Mouse (Mus musculus) midbrain, postnatal 0 days (tissue): ENCODE data around the gene Mylk2. TPM values are rescaled to one million over a fixed set of nuclear protein-coding genes. Genes with fewer than 3 reads are reported as not detected.

ENCODE experiments used
- ATAC-seq: fragments of 200-750 bp; cut with Nextera tagmentation; 2 replicates; pipeline ENCODE4 v1.8.0; 2017; ENCODE audit warnings: moderate number of reproducible peaks, mild to moderate bottlenecking, moderate TSS enrichment, moderate library complexity; ENCODE audit not compliant: low FRiP score
- DNase-seq: peaks from one replicate; pipeline ENCODE4 v3.0.0-alpha.2; 2015; ENCODE audit warnings: low spot score
- H3K27ac ChIP-seq: fragments of 300-500 bp; sonication (generic); 2 replicates; pipeline ENCODE4 v1.5.1; 2014; ENCODE audit warnings: low read depth, mild to moderate bottlenecking, low read length, mixed read lengths
- H3K27me3 ChIP-seq: fragments of 300-500 bp; sonication (generic); 2 replicates; pipeline ENCODE4 v1.6.1; 2014; ENCODE audit warnings: low read length, control low read depth, mixed read lengths; ENCODE audit not compliant: insufficient read depth
- H3K36me3 ChIP-seq: fragments of 300-500 bp; sonication (generic); 2 replicates; pipeline ENCODE4 v1.6.1; 2014; ENCODE audit warnings: low read length, control low read depth, mixed read lengths; ENCODE audit not compliant: insufficient read depth
- H3K4me1 ChIP-seq: fragments of 300-500 bp; sonication (generic); 2 replicates; pipeline ENCODE4 v1.6.1; 2014; ENCODE audit warnings: mild to moderate bottlenecking, control low read depth, antibody characterized with exemption, low read length, mixed read lengths; ENCODE audit not compliant: insufficient read depth
- H3K4me2 ChIP-seq: fragments of 300-500 bp; sonication (generic); 2 replicates; pipeline ENCODE4 v1.6.1; 2014; ENCODE audit warnings: low read depth, mild to moderate bottlenecking, low read length, mixed read lengths; ENCODE audit not compliant: poor library complexity, severe bottlenecking
- H3K4me3 ChIP-seq: fragments of 300-500 bp; sonication (generic); 2 replicates; pipeline ENCODE4 v1.5.1; 2014; ENCODE audit warnings: low read depth, mild to moderate bottlenecking, low read length, moderate library complexity
- H3K9ac ChIP-seq: fragments of 300-500 bp; sonication (generic); replicated peaks from 2 replicates; pipeline ENCODE4 v1.6.1; 2014; ENCODE audit warnings: mild to moderate bottlenecking, low read length, moderate library complexity, mixed read lengths; ENCODE audit not compliant: poor library complexity, severe bottlenecking
- H3K9me3 ChIP-seq: fragments of 300-500 bp; sonication (generic); 2 replicates; pipeline ENCODE4 v1.6.1; 2016; ENCODE audit warnings: low read length, control low read depth
- CTCF ChIP-seq: IDR thresholded peaks from 2 replicates; pipeline ENCODE4 v1.5.1; 2016; ENCODE audit warnings: antibody characterized with exemption, mild to moderate bottlenecking
- WGBS: fragments of 180-500 bp; shearing (Covaris S2); extraction: QIAGEN DNeasy Blood & Tissue Kit; methylation state at CpG from one replicate; pipeline ENCODE4 v1.1.7; 2014; 5-methylcytosine and 5-hydroxymethylcytosine counted together
- polyA plus RNA-seq: library from polyadenylated mRNA; unstranded; fragments of >200 nt; fragmentation: Nextera tagmentation; extraction: Ambion mirVana; gene quantifications from 2 replicates; pipeline ENCODE4 v1.2.1, GENCODE M21; 2015
- total RNA-seq: library from RNA; depleted of rRNA; stranded (reverse); fragments of >200 nt; gene quantifications from 2 replicates; pipeline ENCODE4 v1.2.3, GENCODE M21; 2014

Gene Mylk2
- total and polyA plus RNA-seq, 2 experiments from 2014 or later: 0.16 TPM; not detected in 1

DNA sequence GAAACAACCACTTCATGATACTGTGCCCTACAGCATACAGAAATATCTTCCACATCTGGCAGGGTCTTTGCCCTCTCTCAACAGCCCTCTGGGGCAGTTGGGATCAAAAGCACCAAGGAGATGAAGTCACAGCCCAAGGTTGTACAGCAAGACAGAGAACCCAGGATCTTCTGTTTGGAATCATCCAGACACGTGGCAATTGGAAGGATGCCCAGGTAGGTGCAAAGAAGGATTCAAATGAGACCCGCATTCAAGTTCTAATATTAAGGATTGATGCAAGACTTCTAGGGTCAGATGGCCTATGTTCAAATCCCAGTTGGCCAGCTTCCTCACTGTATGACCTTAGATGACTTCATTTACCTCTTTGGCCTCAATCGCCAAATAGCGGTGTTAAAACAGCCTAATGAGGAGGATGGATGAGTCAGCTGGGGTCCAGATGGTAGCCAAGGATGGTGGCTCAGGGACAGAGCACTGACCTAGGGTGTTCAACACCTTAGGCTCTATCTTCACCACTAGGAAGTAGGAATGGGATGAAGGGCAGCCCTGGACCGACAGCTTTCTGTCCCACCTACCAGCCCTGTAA, 37.4 kb downstream of the Mylk2 start:
- DNase-seq (no peak), ATAC-seq (no peak)
- Histone ChIP-seq H3K4me3 (no peak overlapping the region), H3K4me1 (peaks cover 6% of the 10 kb centered on the region; the same call in 1 of the 2 replicates), H3K27me3 (peaks cover 18% of the 10 kb centered on the region), H3K9me3 (no peaks in the 10 kb centered on the region), H3K27ac (no peak overlapping the region), H3K36me3 (no peaks in the 10 kb centered on the region), H3K9ac (no peak overlapping the region), H3K4me2 (no peak overlapping the region)
- TF ChIP-seq CTCF: no peak
- WGBS: 88% methylated on average over 5 of the region's 5 CpGs

DNA sequence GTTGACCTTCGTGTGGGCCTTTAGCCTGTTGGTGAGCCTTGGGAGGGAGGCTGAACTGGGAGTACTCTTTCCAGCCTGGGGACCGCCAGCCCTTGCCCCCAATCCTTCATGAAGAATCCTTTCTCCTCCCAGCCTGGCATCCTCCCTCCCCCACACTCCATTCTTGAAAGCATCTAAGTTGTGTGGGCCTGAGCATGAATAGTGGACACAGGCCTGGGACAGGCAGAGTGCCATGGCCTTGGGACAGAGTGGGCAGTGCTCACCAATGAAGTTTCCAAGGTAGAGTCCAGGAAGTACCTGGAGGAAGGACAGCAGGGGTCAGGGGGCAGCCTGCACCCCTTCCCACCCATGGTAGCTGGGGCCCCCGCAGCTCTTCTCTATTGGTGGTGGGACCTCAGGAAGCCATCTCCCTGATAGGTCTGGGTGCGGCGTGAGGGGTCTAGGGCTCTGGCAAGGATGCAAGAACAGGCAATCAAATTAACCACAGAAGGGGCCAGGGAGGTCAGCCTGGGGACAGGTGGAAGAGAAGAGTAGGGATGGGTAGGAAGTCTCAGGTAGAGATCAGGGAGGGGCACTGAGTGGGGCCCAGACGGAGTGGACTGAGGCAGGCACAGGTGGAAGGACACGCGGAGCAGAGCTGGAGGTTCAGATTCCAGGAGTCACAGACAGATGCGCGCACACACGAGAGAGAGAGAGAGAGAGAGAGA, 39.4 kb downstream of the Mylk2 start:
- peak overlapping the region; percentile 87 for H3K4me2 ChIP-seq
- H3K9ac ChIP-seq: peak overlapping the region; percentile 95
- WGBS: 37% methylated on average over 11 of the region's 11 CpGs
- H3K27ac ChIP-seq: no peak overlapping the region
- H3K9me3 ChIP-seq: no peaks in the 10 kb centered on the region
- peak overlapping the region; percentile 74 for H3K4me3 ChIP-seq
- no peak for TF ChIP-seq CTCF
- H3K27me3 ChIP-seq: peaks cover 7% of the 10 kb centered on the region; the same call in 1 of the 2 replicates
- no peaks in the 10 kb centered on the region for H3K36me3 ChIP-seq
- ATAC-seq (peak; percentile 31; the same call in 1 of the 2 replicates), DNase-seq (no peak)
- peaks cover 6% of the 10 kb centered on the region; the same call in 1 of the 2 replicates for H3K4me1 ChIP-seq

DNA sequence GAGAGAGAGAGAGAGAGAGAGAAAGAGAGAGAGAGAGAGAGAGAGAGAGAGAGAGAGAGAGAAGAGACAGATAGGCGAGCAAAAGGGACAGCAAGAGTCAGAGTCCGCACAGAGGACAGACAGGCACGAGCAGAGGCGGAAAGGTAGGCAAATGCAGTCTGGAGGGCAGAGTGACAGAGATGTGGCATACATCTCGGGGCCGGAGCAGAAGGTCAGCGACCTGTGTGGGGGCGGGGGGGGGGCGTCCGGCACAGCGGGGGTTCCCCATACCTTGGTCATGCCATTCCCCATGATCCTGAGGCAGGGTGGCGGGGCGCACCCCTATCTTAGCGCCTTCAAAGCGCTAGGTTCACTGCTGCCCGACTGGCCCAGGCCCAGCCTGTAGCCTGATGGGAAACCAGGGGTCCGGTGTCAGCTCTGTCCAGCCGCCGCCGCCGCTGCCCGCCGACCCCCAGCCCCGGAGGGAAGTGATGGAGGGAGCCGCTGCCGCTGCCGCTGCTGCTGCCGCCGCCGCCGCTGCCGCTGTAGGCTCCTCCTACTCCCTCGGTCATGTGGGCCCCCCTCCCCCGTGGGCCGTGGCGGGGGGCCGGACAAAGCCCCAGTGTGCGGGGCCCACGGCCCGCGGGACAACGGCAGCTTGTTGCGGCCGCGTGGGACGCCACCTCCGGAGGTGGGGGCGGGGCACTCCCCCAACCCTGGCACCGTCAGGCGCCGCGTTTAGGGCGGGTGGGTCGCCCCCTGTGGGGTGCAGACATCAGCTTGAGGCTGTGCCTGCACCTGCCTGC, 40.1 kb downstream of the Mylk2 start, which contains the start of gene Dusp15:
Dusp15 (minus strand) TSS at position 634 of the 785 bp plus-strand sequence.
- WGBS: under 1% methylated on average over 45 of the region's 54 CpGs
- Histone ChIP-seq H3K4me1 (peaks cover 6% of the 10 kb centered on the region; the same call in 1 of the 2 replicates), H3K9me3 (no peaks in the 10 kb centered on the region), H3K27me3 (no peaks in the 10 kb centered on the region; the same call in 1 of the 2 replicates), H3K27ac (peak within 1 kb of the TSS; percentile 71), H3K36me3 (no peaks in the 10 kb centered on the region), H3K9ac (peak within 1 kb of the TSS; percentile 95), H3K4me3 (peak within 1 kb of the TSS; percentile 74), H3K4me2 (peak within 1 kb of the TSS; percentile 87)
- peak; percentile 75 for DNase-seq
- peak; percentile 79 for ATAC-seq
- TF ChIP-seq CTCF: peak; percentile 48

DNA sequence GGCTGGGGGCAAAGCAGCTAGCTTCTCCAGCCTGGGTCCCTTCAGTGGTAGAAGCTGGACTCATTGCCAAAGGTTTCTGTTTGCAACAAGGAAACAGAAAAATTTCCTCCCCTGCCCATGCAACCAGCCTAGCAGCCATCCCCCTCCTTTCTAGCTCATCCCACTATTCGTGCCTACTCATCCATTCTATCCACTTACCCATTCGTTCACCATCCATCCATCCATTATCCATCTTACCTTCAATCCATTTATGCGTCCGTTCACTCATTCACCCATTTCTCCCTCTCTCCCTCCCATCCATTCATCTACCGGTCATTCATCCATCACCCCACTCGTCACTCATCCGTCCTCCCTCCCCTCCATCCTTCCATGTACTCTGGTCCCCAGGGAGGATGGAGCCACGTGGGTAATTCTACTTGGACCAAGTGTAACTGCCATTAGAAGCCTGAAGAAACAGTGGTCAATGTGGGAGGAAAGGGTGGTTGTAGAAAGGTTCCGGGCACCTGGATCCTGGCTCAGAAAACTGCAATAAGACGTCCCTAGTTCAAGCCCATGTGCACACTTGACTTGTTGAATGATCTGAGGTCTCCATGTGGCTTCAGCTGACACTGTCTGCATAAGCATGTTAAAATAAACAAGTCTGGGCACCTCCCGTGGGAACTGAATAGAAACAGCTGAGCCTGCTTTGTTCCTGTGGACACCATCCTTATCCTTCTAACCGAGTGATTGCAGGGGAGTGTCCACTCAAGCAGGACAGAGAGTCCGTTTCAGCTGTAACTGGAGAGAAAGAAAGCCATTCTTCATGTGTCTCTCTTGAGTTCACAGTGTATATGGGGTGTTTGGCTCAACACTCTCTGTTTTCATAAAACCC, 40.9 kb downstream of the Mylk2 start:
- peak; percentile 62 for ATAC-seq
- peak; percentile 77 for DNase-seq
- peak overlapping the region; percentile 87 for H3K4me2 ChIP-seq

DNA sequence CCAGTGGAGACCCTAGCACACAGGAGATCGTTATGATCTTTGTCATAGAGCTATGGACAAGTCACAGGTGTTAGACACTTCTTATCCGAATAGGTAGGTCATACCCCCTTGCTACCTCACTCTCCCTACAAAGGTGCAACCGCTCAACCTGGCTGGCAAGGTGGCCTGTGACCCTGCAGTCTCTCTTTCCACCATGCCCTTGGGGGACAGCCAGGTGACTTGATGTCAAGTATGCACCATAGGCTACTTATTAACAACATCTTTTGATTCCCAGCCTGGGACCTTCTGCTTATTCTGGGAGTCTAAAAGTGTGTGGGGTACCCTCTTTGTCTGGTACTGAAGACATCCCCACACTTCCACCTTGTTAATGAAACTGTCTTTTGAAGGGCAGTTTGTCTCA, 47.0 kb downstream of the Mylk2 start:
- no peaks in the 10 kb centered on the region for H3K9me3 ChIP-seq
- no peak for DNase-seq
- H3K4me3 ChIP-seq: no peak overlapping the region
- H3K9ac ChIP-seq: no peak overlapping the region
- no peak overlapping the region for H3K27ac ChIP-seq
- no peak for ATAC-seq
- no peak overlapping the region for H3K4me2 ChIP-seq
- 75% methylated on average over 3 of the region's 3 CpGs for WGBS
- no peak for TF ChIP-seq CTCF
- no peaks in the 10 kb centered on the region for H3K36me3 ChIP-seq
- H3K27me3 ChIP-seq: peaks cover 3% of the 10 kb centered on the region; the same call in 1 of the 2 replicates
- no peaks in the 10 kb centered on the region for H3K4me1 ChIP-seq

More for the DNA sequence above, 40.9 kb downstream of the Mylk2 start:
- 7% methylated on average over 13 of the region's 13 CpGs for WGBS
- TF ChIP-seq CTCF: no peak
- Histone ChIP-seq H3K9me3 (no peaks in the 10 kb centered on the region), H3K36me3 (no peaks in the 10 kb centered on the region), H3K9ac (peak overlapping the region; percentile 95), H3K4me1 (peaks cover 6% of the 10 kb centered on the region; the same call in 1 of the 2 replicates), H3K4me3 (peak overlapping the region; percentile 74), H3K27ac (peak overlapping the region; percentile 71), H3K27me3 (no peaks in the 10 kb centered on the region)
